Mouse (Mus musculus) spleen, adult 12 weeks (tissue): ENCODE measurements around the gene Ush1g.

Experiments used
- DNase-seq: peaks from one replicate; pipeline ENCODE4 v3.0.0; 2022; ENCODE audit warnings: low spot score

The Ush1g gene

GRCm38 (mm10) chr11:115329339-115329738 is 7.5 kb upstream of the Ush1g start:
- DNase-seq, result no peak

DNA sequence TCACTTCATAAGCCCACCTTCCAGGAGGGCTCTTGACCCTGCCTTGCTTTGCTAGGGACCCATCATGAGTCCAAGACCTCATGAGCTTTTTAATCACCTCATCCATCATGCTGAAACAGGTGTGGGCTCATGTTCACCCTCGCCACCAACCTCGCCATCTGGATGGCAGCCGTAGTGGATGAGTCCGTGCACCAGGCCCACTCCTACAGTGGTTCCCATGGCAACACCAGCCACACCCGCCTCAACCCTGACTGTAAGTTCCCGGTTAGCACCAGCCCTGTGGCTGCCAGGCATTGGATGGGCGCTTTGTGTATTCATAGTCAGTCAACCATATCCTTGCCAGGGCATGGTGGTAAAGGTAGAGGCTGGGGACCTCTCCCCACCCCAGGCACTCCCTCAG is 4.9 kb upstream of the Ush1g start:
- no peak for DNase-seq

DNA sequence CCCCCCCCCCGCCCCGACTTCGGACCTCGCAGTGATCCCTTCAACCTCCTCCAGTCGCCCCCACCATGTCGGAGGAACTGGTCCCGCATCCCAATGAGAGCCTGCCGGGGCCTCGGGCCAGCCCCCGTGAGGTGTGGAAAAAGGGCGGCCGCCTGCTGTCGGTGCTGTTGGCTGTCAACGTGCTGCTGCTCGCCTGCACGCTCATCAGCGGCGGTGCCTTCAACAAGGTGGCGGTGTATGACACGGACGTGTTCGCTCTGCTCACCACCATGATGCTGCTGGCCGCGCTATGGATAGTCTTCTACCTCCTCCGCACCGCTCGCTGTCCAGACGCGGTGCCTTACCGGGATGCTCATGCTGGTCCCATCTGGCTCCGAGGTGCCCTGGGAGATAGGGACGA is 1.5 kb upstream of the Ush1g start:
- no peak for DNase-seq

DNA sequence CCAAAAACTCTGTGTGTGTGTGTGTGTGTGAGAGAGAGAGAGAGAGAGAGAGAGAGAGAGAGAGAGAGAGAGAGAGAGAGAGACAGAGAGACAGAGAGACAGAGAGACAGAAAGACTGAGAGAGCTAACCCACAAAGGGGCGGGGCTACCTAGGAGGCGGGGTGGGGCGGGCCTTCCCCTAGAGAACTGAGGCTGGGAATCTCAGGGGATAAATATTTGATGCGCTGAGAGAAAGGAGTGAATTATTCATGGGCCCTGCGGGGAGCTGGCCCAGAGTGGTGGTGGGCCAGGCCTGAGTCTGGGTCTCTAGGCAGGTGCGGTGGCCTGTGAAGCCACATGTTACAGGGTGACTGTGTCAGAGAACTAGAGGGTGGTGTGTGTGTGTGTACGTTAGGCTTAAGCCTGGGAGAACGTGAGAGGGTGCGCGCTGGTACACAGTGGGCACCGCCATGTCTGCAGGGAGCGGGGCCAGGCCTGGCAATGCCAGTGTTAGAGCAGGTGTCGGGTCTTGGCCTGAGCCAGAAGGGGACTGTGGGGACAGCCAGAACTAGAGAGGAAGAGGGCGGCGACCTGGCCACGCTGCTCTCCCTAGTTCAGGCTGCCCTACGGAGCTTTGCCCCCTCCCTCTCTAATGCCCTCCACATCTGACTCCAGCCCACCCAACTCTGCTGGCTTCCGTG is 2.0 kb downstream of the Ush1g start:
- no peak for DNase-seq

DNA sequence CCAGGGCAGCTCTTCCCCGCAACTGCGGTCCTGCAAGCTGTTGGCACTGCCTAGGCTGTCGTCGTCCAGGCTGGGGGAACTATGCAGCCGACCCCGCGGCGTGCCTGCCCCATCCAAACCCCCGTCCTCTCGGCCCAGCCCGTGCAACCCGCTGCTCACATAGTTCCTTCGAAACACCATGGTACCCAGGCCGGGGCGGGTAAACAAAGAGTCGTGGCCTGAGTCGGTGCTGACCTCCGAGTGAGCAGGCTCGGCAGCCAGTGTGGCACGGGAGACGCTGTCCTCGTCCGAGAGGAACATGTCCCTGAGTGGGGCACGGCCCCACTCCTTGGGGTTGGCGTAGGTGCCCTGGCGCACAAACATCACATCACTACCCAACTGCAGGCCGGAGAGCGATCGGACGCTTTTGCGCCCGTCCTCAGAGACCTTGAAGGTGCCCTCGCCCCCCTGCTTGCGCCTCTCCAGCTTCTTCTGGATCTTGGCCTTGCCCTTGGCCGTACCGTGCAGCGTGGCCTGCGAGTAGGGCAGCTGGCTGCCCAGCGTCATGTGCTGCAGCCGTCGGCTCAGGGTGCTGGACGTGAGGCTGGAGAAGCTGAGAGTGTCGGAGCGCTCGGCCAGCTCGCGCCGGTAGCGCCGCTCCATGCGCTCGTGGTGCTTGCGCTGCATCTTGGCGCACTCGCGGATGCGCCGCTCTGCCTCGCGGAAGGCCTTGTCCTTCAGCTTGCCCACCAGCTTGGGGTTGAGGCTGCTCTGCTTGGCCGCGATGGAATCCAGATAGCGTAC is 3.4 kb downstream of the Ush1g start:
- DNase-seq, result no peak

DNA sequence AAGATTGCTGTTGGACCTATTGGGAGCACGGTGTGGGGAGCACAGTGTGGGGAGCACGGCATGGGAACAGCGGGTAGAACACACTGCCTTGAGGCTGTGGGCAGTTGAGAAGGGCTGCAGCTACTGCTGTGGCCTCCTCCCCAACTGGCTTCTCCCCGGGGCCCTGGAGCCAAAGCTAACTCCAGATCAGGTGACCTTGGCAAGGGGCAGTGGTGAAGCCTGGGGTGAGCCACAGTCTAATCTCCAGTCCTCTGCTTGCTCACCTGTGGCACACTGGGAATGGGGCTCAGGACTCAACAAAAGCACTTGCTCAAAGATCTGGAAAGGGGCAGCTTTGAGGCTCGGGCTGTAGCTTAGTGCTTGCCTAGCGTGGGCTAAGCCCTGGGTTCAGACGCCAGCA is 4.6 kb downstream of the Ush1g start:
- no peak for DNase-seq

DNA sequence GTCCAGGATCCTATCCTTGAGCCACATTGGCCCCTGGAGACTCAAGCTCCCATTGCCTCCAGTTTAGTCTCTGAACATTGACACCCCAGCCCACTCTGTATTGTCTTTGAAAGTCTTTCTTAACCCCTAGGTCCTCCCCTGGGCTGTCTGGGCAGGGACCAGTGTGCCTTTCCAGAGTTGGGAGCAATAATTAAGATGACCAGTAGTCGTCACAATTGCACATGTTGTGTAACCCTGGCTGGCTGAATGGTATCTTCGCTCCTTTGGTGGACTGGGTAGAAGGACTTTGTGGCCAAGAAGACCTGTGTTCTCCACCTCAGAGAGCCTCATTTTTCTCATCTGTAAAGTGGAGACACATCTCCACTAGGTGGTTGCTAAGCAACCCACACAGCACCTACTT is 7.6 kb downstream of the Ush1g start:
- no peak for DNase-seq

DNA sequence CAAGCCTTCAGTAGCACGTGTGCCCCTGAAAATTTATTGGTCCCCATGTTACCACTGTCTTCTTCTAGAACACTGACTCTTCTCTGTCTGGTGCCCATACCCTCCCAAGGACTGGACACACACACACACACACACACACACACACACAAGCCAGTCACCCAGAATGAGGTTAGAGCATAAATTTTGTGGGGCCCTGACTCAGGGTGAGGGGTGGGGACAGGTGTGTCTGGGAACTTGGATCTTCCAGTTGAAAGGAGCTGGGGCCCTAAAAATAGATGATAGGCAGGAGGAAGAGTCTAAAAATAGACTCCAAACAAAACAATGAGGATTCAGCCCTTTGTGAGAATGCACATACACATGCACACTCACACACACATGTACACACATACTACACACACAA is 13.1 kb downstream of the Ush1g start:
- no peak for DNase-seq

- DNase-seq, result no peak
Measured at GRCm38 (mm10) chr11:115306863-115307262, 15.0 kb downstream of the Ush1g start, which contains the start of gene Otop2. Otop2 (plus strand) TSS chr11:115307163.

- DNase-seq, result no peak
Measured at GRCm38 (mm10) chr11:115303167-115303566, 18.7 kb downstream of the Ush1g start.

GRCm38 (mm10) chr11:115301351-115301750 is 20.5 kb downstream of the Ush1g start:
- no peak for DNase-seq

- no peak for DNase-seq
Measured at GRCm38 (mm10) chr11:115300745-115301144, 21.1 kb downstream of the Ush1g start.

- no peak for DNase-seq
Measured at GRCm38 (mm10) chr11:115298160-115298559, 23.7 kb downstream of the Ush1g start.

DNA sequence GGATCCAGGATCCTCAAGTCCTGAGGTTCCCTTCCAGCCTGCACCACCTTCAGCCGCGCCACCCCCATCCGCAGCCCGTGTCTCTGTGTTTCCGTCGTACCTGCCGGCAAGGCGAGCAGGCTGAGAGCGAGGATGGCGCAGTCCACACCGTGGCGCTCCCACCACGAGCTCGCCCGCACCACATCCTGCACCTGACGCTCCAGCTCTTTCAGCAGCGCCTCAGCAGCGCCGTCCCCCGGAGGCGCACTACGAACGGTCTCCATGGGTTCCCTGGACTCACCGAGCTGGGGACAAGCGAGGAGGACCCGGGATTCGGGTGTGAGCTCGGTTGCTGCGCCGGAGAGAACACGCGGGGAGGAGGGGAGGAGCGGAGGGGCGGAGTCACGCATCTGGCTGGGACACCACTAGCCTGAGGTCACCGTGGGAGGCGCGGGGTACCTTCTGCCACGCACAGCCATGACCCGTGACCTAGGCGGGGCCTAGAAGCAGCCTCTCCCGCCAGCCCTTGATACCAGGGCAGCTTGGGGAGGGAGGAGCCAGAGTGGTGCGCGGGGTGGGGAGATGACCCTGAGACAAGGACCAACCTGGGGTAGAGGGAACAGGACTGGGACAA is 24.5 kb downstream of the Ush1g start, which contains the start of gene Fads6:
Fads6 (minus strand) TSS at position 450 of the 613 bp plus-strand sequence.
- no peak for DNase-seq

- no peak for DNase-seq
Measured at GRCm38 (mm10) chr11:115296471-115297210, 25.2 kb downstream of the Ush1g start.

DNA sequence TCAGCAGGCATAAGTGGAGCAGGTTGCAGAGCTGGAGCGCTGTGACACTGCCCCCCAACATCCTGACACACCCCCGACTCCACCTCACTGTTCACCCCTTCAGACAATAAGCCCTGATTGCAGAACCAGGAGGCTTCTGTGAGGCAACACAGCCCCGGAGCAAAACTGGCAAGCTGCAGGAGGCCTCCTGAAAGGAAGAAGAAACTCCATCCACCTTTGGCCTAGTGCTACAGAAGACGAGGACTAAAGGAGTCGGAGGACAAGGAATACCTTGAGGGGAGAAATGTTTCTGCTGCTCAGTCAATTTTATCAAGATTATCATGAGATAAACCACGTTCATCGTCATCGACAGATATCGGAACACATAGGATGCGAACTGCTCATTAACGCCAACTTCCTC is 25.9 kb downstream of the Ush1g start:
- DNase-seq, result no peak

DNA sequence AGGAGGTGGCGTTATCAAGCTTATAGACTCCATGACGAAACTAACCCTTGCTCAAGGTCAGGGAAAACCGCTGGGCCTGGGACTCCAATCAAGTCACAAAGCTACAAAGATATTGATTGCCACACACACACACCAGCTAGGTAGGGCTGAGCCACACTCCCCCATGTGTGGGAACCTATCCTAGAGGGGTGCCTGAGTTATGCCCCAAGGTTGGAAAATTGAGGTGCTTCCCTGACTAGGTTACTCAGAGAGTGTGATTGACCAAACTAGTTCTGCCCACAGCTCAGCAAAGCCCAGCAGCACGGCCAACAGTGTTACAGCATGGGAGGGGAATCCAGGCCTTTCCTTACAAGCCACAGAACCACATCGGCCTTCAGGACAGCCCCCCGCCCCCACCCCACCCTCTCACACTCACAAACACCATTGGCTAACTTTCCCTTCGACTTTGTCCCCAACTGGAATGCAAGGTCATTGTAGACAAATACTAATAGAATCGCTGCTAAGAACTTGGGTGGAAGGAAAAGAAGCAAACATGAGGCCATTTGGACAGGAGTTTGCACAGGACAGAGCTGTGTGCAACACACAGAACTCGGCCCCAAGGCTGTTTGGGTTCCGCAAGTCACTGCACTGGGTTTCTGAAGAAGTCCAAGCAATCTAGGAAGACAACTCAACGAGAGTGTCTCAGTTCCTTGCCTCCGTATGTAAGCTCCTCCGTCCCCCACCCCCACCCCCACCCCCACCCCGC is 29.0 kb downstream of the Ush1g start:
- no peak for DNase-seq

DNA sequence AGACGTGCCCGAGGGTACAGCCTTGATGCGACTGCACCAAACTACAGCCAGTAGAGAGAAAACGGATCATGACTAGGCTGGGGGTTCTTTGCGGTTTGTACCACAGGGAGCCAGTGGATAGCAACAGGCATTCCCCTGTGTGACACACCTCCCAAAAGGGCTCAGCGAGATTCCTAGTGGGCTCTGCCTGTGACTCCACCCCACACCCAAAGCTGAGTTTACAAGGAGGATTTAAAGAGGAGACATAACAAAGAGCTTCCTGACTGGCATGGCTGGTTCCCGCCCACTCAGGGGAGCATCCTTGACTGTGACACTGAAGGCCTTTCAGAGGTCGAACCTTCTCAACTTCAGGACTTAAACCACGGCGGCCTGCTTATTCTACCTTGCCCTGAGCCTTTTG is 30.3 kb downstream of the Ush1g start:
- no peak for DNase-seq

DNA sequence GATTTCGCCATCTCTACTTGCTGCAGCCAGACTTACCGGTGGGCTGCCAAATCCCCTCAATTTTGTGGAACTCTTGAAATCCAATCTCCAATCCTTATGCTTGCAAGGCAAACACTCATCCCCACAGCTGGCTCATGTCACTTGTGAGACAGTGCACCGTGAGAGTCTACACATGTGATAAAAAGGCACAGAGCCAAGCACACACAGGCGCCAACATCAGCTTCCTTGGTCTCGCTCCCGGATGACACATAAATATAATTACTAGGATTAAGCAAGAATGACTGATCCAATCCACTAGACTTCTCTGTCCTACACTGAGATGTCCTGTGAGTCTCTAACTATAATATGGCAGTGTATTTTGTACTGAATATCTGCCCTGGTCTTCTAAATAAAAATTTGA is 30.9 kb downstream of the Ush1g start:
- DNase-seq, result no peak

DNA sequence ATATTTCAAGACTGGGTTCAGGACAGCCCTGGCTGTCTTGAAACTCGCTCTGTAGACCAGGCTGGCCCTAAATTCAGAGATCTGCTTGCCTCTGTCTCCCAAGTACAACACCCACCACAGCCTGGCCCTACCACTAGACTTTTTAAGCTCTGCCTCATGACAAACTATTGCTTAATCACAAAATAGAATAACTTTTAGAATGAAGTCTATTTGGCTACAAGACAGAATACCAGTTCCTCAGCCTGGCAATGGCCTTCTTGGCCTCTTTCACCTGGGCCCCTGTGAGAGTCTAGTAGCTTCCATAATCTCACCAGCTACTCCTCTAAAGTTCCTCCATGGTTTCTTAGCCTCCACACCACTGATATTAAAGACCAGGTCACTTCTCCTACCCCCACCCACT is 31.5 kb downstream of the Ush1g start:
- DNase-seq, result no peak

DNA sequence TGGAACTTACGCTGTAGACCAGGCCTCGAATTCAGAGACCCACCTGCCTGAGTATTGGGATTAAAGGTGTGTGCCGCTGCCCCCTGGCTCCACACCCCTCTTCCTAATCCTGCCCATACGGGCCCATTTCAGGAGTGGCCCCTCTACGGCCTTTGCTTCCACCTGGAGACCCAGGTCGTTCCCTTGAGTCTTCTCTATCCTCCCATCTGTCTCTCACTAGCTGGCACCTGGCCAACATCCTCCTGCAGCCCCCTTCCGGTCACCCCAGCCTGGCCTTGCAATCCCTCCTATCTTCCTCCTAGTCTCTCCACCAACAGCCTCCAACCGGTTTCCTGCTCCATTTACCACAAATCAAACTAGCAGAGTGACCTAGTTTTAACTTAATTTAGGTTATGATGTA is 32.0 kb downstream of the Ush1g start:
- DNase-seq, result no peak

DNA sequence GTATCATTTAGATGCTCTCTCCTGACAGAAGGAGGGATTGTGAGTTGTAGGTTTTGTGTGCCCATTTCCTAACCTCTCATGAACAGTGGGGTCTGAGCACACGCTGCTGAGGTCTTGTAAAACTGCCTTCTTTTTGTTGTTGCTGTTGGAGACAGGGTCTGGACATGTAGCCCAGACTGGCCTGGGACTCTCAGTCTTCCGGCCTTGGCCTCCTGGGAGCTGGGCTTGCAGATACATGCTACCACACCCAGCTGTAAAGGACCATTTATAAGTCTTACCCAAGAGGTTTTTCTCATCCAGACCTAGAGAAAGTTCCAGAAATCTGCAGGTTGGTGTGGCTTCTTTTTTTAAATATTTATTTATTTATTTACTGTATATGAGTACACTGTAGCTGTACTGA is 33.5 kb downstream of the Ush1g start:
- no peak for DNase-seq
